Mouse (Mus musculus) brain, embryonic 14.5 days (tissue): ENCODE measurements around the gene Tcte1.
A peak's percentile ranks its signal among the peaks of the same experiment; 100 is the strongest.

ENCODE experiments used
- CTCF ChIP-seq: fragments of 200-500 bp; IDR thresholded peaks from 2 replicates; pipeline ENCODE4 v1.5.1; 2012; ENCODE audit warnings: inconsistent platforms, mild to moderate bottlenecking, moderate library complexity, borderline replicate concordance; ENCODE audit not compliant: insufficient read depth, insufficient read length; ENCODE audit errors: extremely low read depth
- POLR2A ChIP-seq: fragments of 200-500 bp; IDR thresholded peaks from 2 replicates; pipeline ENCODE4 v1.6.1; 2012; ENCODE audit warnings: mild to moderate bottlenecking, inconsistent platforms, borderline replicate concordance; ENCODE audit not compliant: poor library complexity, insufficient read depth, insufficient read length, severe bottlenecking; ENCODE audit errors: extremely low read depth

DNA sequence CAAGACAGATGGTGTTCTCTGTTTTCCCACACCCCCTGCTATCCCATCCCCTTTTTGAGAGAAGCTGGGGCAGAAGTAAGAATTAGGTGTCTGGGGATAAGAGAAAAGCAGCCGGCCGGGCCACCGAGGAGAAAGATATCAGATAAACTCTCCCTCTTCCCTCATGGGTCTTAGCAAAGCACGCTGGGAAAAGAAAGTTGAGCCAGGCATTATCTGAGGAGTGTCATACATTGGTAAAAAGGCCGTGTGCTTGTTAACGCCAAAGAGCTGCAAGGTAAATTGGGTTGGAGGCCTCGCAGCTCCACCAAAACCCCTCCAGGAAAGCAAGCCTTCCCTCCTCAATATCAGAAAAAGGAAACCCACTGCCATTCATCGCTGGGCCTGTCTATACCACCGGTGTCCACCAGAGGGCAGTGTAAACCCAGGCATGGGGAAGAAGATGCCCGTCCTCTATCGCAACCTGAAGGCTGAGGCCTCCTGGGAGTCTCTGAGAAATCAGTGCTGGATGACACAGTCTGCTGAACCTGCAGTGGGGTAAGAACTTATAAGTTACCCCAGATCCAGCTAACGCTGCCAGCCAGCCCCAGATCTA, 44.9 kb upstream of the Tcte1 start:
- TF ChIP-seq CTCF (peak; percentile 99), POLR2A (no peak)
